Mouse (Mus musculus) midbrain, embryonic 13.5 days (tissue): Measurements from ENCODE around the gene Gm44965. TPM values are rescaled to one million over a fixed set of nuclear protein-coding genes. Genes with fewer than 3 reads are reported as not detected.

Experiments used
- ATAC-seq: fragments of 200-750 bp; cut with Nextera tagmentation; 2 replicates; pipeline ENCODE4 v1.8.0; 2017; ENCODE audit warnings: mild to moderate bottlenecking, moderate TSS enrichment, moderate library complexity
- H3K27ac ChIP-seq: fragments of 300-500 bp; sonication (generic); 2 replicates; pipeline ENCODE4 v1.5.1; 2015; ENCODE audit warnings: inconsistent platforms, mild to moderate bottlenecking, moderate library complexity
- H3K27me3 ChIP-seq: fragments of 300-500 bp; sonication (generic); 2 replicates; pipeline ENCODE4 v1.6.1; 2015; ENCODE audit warnings: mild to moderate bottlenecking, inconsistent platforms
- H3K36me3 ChIP-seq: fragments of 300-500 bp; sonication (generic); 2 replicates; pipeline ENCODE4 v1.6.1; 2015; ENCODE audit warnings: mild to moderate bottlenecking, inconsistent platforms
- H3K4me1 ChIP-seq: fragments of 300-500 bp; sonication (generic); replicated peaks from 2 replicates; pipeline ENCODE4 v1.6.1; 2015; ENCODE audit warnings: inconsistent platforms
- H3K4me2 ChIP-seq: fragments of 300-500 bp; sonication (generic); replicated peaks from 2 replicates; pipeline ENCODE4 v1.6.1; 2015; ENCODE audit warnings: moderate library complexity, mild to moderate bottlenecking, inconsistent platforms
- H3K4me3 ChIP-seq: fragments of 300-500 bp; sonication (generic); replicated peaks from 2 replicates; pipeline ENCODE4 v1.5.1; 2015; ENCODE audit warnings: mild to moderate bottlenecking, inconsistent platforms
- H3K9ac ChIP-seq: fragments of 300-500 bp; sonication (generic); replicated peaks from 2 replicates; pipeline ENCODE4 v1.6.1; 2015; ENCODE audit warnings: mild to moderate bottlenecking, inconsistent platforms
- H3K9me3 ChIP-seq: fragments of 300-500 bp; sonication (generic); 2 replicates; pipeline ENCODE4 v1.6.1; 2016; ENCODE audit warnings: mild to moderate bottlenecking, inconsistent platforms
- WGBS: fragments of 180-500 bp; shearing (Covaris S2); methylation state at CpG from one replicate; pipeline ENCODE4 v1.1.7; 2015; 5-methylcytosine and 5-hydroxymethylcytosine counted together
- polyA plus RNA-seq: library from polyadenylated mRNA; unstranded; fragments of >200 nt; fragmentation: Nextera tagmentation; extraction: Ambion mirVana; gene quantifications from 2 replicates; pipeline ENCODE4 v1.2.1, GENCODE M21; 2015

The Gm44965 gene
- polyA plus RNA-seq: 1.0 TPM in 1 of 2 replicates, not detected in the other

GRCm38 (mm10) chr6:48593158-48594042, at the start of gene Gm44965, which contains the start of gene Repin1:
Gene Gm44965 (plus strand): TSS chr6:48593941.
Gene Repin1 (plus strand): TSS chr6:48593883.
- Histone ChIP-seq H3K9ac (peak within 1 kb of the TSS; percentile 92), H3K27me3 (no peaks in the 10 kb centered on the region), H3K36me3 (peaks cover 29% of the 10 kb centered on the region), H3K4me2 (peak within 1 kb of the TSS; percentile 81), H3K9me3 (peaks cover 19% of the 10 kb centered on the region), H3K4me3 (peak within 1 kb of the TSS; percentile 82), H3K4me1 (peaks cover 19% of the 10 kb centered on the region), H3K27ac (peak within 1 kb of the TSS; percentile 92)
- ATAC-seq: peak; percentile 92
- WGBS: 4% methylated on average over 45 of the region's 45 CpGs

- Histone ChIP-seq H3K36me3 (peaks cover 30% of the 10 kb centered on the region), H3K9ac (no peak overlapping the region), H3K27ac (no peak overlapping the region), H3K4me2 (no peak overlapping the region), H3K27me3 (no peaks in the 10 kb centered on the region), H3K4me1 (no peaks in the 10 kb centered on the region), H3K9me3 (no peaks in the 10 kb centered on the region), H3K4me3 (no peak overlapping the region)
- no peak for ATAC-seq
- WGBS: 80% methylated on average over 5 of the region's 5 CpGs
Observed at GRCm38 (mm10) chr6:48545251-48545650, 48.5 kb upstream of the Gm44965 start.

GRCm38 (mm10) chr6:48546271-48546670, 47.5 kb upstream of the Gm44965 start:
- Histone ChIP-seq H3K4me1 (no peaks in the 10 kb centered on the region), H3K4me2 (no peak overlapping the region), H3K4me3 (no peak overlapping the region), H3K9ac (no peak overlapping the region), H3K27ac (no peak overlapping the region), H3K9me3 (no peaks in the 10 kb centered on the region), H3K27me3 (no peaks in the 10 kb centered on the region), H3K36me3 (peaks cover 20% of the 10 kb centered on the region)
- ATAC-seq: peak; percentile 9; the same call in 1 of the 2 replicates
- WGBS: 67% methylated on average over 1 of the region's 1 CpGs

GRCm38 (mm10) chr6:48546858-48547257, 46.9 kb upstream of the Gm44965 start:
- no peaks in the 10 kb centered on the region for H3K4me1 ChIP-seq
- no peak overlapping the region for H3K4me2 ChIP-seq
- WGBS: 73% methylated on average over 4 of the region's 4 CpGs
- no peaks in the 10 kb centered on the region for H3K9me3 ChIP-seq
- no peak overlapping the region for H3K9ac ChIP-seq
- H3K27ac ChIP-seq: no peak overlapping the region
- no peak for ATAC-seq
- H3K4me3 ChIP-seq: no peak overlapping the region
- no peaks in the 10 kb centered on the region for H3K27me3 ChIP-seq
- peaks cover 14% of the 10 kb centered on the region for H3K36me3 ChIP-seq

DNA sequence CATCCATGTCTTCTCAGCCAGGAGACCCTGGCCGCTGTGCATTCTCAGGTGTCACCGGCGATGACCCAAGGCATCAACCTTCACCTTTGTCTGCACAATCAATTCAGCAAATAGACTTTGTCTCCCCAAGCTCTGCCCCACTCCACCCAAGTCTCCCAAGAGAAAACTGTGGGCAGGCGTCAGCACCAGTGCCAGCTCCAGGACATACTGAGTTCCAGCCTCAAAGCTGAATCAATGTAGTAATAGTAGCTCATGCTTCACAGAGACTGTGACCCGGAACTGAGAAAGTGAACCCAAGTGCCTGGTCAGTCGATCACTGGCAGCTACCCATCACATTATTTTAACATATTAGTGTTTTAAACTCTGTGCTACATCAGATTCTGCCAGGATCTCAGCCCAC, 45.4 kb upstream of the Gm44965 start:
- ATAC-seq: no peak
- no peak overlapping the region for H3K27ac ChIP-seq
- no peak overlapping the region for H3K4me2 ChIP-seq
- H3K36me3 ChIP-seq: 0 out of 2 replicates have a peak, but pooled peaks cover under 1% of the 10 kb centered on the region
- H3K4me1 ChIP-seq: no peaks in the 10 kb centered on the region
- no peaks in the 10 kb centered on the region for H3K27me3 ChIP-seq
- no peak overlapping the region for H3K4me3 ChIP-seq
- 89% methylated on average over 6 of the region's 6 CpGs for WGBS
- H3K9me3 ChIP-seq: no peaks in the 10 kb centered on the region
- no peak overlapping the region for H3K9ac ChIP-seq

DNA sequence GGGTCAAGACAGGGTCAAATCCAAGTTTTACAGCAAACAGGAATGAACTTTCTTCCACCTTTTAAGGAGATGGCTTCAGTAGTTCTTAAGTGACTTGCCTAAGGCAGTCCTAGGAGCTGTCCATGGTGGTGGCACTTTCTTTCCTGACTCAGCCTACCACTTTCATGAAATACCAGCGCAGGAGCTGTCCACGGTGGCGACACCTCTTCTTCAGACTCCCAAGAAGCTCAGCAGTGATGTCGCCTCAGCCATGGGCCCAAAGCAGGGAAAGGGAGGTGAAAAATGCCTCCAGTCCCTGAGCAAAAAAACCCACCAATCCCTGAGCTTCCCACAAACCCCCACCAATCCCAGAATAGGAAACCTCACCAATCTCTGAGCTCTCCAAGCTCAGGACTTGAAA, 40.8 kb upstream of the Gm44965 start:
- WGBS: 73% methylated on average over 4 of the region's 4 CpGs
- Histone ChIP-seq H3K4me2 (no peak overlapping the region), H3K4me3 (no peak overlapping the region), H3K27me3 (no peaks in the 10 kb centered on the region), H3K9me3 (no peaks in the 10 kb centered on the region), H3K9ac (no peak overlapping the region), H3K27ac (no peak overlapping the region), H3K36me3 (peaks cover 10% of the 10 kb centered on the region), H3K4me1 (peaks cover 21% of the 10 kb centered on the region)
- no peak for ATAC-seq

DNA sequence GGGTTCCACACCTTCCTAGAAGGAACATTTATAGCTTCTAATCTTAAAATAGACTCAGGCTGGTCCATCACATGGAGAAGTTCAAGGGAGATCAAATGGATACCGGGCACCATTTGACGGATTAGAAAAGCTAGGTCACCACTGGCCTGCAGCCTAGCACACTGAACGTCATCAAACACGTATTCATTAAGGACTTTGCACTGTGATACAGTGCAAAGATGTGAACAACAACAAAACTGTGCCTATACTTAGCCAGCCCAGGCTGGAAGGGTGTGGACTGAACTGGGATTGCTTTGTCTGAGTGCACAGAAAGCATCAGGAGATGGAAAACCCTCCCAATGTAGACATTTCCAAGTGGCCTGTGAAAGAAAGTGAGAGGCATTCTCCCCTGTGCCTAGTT, 39.9 kb upstream of the Gm44965 start:
- WGBS: 81% methylated on average over 4 of the region's 4 CpGs
- peak; percentile 48 for ATAC-seq
- H3K27me3 ChIP-seq: no peaks in the 10 kb centered on the region
- H3K4me1 ChIP-seq: peaks cover 21% of the 10 kb centered on the region
- no peaks in the 10 kb centered on the region for H3K9me3 ChIP-seq
- H3K4me3 ChIP-seq: peak overlapping the region; percentile 52
- peak overlapping the region; percentile 85 for H3K9ac ChIP-seq
- H3K36me3 ChIP-seq: peaks cover 14% of the 10 kb centered on the region
- H3K4me2 ChIP-seq: peak overlapping the region; percentile 74
- peak overlapping the region; percentile 97 for H3K27ac ChIP-seq

DNA sequence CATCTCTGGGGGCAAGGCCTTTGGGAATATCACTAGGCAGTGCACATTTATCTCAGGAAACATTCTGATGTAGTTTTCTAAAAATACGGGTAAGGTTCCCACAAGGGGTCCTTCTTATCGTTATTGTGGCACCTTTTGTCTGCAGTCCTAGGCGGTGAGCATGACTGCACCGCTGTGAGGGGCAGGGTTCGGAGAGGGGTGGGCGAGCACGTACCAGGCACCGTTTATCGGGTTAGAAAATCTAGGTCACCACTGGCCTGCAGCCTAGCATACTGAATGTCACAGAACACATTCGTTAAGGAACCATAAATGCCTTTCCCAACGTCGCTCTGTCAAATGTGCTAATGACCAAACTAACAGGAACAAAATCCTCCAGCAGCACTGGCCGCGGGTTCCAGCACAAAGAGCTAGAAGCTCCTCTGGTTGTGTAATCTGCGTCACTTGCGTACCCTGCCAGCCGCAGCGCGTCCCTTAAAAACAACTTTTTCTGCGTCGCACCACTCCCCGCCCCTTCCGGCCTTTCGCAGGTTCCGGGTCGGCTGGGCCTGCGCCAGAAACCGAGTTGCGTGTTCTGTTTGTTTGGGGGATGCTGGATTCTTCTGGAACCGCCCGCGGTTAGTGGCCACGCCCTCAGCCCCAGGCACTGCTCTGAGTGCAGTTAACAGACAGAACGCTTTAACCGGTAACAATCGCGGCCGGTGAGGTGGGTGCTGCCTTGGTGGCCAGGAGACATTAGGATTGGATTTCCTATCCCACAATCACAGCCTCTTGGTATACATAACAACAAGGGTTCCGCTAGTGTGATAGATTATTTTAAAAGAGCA, 39.2 kb upstream of the Gm44965 start, which contains the start of gene Lrrc61:
Lrrc61 (plus strand) TSS at position 517 of the 824 bp plus-strand sequence.
- Histone ChIP-seq H3K27me3 (no peaks in the 10 kb centered on the region), H3K27ac (peak within 1 kb of the TSS; percentile 97), H3K9ac (peak within 1 kb of the TSS; percentile 85), H3K4me2 (peak within 1 kb of the TSS; percentile 74), H3K36me3 (peaks cover 19% of the 10 kb centered on the region), H3K4me3 (peak within 1 kb of the TSS; percentile 52), H3K4me1 (peaks cover 21% of the 10 kb centered on the region), H3K9me3 (no peaks in the 10 kb centered on the region)
- WGBS: under 1% methylated on average over 39 of the region's 39 CpGs
- ATAC-seq: peak; percentile 93

DNA sequence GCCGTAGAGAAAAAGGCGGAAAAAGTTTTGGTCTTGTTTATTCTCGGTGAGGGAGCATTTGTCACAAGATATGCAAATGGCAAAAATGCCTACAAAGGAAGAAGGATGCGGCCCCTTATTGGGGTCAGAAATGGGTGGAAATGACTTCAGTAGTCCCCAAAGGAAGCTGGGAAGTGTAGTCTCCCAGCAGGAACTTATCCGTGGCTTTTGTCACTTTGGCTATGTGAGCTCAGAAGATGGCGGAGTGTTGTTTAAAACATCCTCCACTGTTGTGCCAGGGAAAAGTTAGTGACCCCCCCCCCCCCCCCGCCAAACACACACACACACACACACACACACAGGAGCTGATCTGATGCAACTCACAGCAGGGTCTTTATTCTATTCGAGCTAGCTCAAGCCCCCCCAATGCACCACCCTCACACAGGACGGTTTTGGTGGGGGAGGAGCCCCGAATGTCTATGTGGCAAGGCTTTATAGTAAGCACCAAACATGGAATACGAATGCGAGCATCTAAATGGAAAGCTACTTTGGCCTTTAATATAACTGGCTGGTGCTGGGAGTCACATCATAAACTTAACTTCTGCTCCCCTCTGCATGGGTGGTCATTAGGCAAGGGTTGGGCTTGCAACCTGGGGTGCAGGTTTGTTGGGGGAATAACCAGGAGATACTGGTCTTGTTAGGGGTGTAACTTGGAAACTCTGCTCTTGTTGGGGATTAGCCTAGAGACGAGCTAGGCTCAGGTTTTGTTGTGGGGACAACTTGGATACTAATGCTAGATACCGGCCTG, 38.4 kb upstream of the Gm44965 start:
- H3K4me3 ChIP-seq: peak overlapping the region; percentile 52
- WGBS: 31% methylated on average over 13 of the region's 14 CpGs
- no peaks in the 10 kb centered on the region for H3K27me3 ChIP-seq
- peak overlapping the region; percentile 97 for H3K27ac ChIP-seq
- ATAC-seq: peak; percentile 84
- peak overlapping the region; percentile 85 for H3K9ac ChIP-seq
- no peaks in the 10 kb centered on the region for H3K9me3 ChIP-seq
- peaks cover 25% of the 10 kb centered on the region for H3K36me3 ChIP-seq
- H3K4me1 ChIP-seq: peaks cover 21% of the 10 kb centered on the region
- H3K4me2 ChIP-seq: peak overlapping the region; percentile 74

DNA sequence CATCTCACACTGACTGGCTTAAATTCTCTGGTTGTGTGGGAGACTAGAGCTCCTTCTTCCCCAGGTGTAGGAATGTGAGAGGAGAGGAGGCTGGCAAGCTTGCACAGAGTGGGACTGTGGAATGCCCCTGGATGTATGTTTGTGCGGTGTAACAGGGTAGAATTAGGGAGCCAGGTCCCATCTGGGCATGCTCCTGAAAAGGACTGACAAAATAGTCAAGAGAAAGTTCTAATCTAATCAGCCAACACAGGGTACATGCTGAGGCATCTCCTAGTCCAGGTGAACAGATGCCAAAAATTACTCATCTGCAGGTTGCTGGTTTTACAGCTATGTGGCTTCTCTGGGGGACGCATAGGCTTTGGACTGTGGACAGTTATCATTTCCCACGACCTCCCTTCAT, 37.8 kb upstream of the Gm44965 start:
- Histone ChIP-seq H3K27ac (no peak overlapping the region), H3K4me3 (no peak overlapping the region), H3K36me3 (peaks cover 29% of the 10 kb centered on the region), H3K9ac (0 out of 2 replicates have a peak overlapping the region, but pooled peaks have one; percentile 85), H3K27me3 (no peaks in the 10 kb centered on the region), H3K9me3 (no peaks in the 10 kb centered on the region), H3K4me2 (peak overlapping the region; percentile 74), H3K4me1 (peaks cover 21% of the 10 kb centered on the region)
- no peak for ATAC-seq
- 89% methylated on average over 3 of the region's 3 CpGs for WGBS

GRCm38 (mm10) chr6:48565693-48566310, 27.9 kb upstream of the Gm44965 start:
- WGBS: 91% methylated on average over 4 of the region's 4 CpGs
- no peak overlapping the region for H3K4me2 ChIP-seq
- H3K36me3 ChIP-seq: peaks cover 72% of the 10 kb centered on the region
- H3K9ac ChIP-seq: no peak overlapping the region
- H3K4me1 ChIP-seq: no peaks in the 10 kb centered on the region
- H3K9me3 ChIP-seq: no peaks in the 10 kb centered on the region
- H3K27me3 ChIP-seq: no peaks in the 10 kb centered on the region
- no peak overlapping the region for H3K27ac ChIP-seq
- H3K4me3 ChIP-seq: no peak overlapping the region
- no peak for ATAC-seq
